Mouse (Mus musculus): ENCODE data around the gene Map1lc3b.
"Not testable (repeated sequence)": the region's sequence is repeated elsewhere in the genome, so short reads cannot be mapped to it uniquely, and the experiment has no call there.

The Map1lc3b gene

DNA sequence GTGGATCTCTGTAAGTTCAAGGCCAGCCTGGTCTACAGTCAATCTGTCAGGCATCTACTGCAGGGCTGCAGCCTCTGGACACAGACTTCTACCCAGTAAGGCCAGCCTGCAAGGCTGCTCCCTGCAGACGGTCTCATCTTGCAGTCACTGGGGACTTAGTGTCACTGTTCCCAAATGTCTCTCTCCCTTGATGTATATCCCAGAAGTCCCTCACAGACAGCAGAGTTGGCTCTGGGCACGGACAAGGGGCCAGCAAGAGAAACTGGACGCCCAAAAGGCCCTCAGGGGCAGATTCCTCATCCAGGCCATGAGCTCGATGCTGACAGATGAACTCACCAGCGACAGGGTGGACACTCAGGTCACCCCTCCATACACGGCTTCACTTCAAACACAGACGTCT lies 18.0 kb upstream of the Map1lc3b start:
- DNase-seq (ENCODE audit: low spot score in 2 of 2): no peak

DNA sequence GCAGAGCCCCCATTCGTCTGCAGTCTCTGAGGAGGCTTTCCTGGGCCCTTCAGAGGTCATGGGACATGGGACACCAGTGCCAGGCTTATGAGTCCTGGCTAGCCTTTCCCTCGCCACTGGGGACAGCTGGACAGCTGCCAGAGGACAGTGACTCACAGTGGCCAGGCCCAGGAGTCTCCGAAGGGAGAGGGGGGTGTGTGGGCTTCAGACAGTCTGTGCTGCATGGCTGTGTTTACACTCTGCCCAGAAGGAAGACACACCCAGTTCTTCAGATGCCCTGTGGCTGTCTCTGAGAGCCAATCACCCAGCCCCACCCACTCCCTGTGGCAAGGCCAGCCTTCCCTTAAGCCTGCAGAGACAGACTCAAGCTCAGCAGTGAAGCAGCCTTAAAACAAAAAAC lies 16.9 kb upstream of the Map1lc3b start:
- no peak for DNase-seq (ENCODE audit: low spot score in 2 of 2)

DNA sequence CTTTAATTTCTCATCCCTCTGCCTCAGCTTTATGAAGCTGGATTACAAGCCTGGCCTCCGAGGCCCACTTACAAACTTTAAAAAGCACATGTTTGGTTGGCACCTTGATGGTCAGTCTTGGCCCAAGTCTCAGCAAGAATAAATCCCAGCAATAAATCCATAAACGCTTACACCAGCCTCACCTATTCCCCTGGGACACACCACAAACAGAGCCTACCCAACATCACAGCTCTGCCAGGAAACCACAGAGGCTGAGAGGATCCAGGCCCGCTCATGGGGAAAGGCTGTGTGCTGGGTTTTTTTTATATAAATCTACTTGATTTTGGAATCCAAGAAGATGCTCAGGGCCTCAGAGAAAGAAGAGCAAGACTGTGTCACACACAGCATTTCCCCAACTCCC lies 14.5 kb upstream of the Map1lc3b start:
- DNase-seq (ENCODE audit: low spot score in 2 of 2): no peak

DNA sequence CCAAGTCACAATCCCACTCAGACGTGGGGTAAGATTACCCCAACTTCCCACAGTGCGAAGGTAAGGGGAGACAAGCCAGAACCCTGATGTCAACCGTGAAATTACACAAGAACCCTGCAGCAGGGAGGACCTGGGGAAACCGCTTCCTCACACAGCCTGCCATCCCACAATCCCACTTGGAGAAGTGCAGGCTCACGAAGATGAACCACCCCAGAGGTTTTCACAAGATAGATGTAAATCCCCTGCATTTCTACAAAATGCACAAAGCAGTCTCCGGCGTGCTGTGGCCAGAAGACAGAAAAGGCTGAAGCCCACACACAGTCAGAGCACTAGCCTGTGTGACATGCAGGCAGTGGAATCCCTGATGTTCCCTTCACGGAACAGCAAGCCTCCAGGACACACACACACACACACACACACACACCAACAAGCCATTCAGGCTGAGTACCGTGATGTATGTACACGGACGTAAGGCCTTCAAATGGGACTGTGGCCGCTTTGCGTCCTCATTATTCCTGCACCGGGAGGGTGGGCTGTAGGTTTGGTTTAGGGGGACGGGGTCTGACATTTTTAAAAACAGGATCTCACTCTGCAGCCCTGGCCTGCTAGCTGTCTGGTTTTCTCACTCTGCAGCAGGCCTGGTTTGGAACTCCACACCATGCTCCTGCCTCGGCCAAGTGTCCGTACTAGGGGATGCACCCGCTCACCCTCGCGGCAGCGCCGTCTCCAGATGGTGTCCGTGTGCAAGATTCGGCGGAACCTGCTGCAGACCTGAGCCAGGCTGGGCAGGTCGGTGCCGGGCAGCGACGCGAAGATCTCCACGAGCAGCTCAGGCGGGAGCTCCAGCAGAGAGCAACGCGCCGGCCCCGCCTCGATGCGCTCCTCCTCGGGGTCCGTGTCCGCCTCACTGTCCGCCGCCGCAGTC lies 12.1 kb upstream of the Map1lc3b start:
- no peak for DNase-seq (ENCODE audit: low spot score in 2 of 2)

DNA sequence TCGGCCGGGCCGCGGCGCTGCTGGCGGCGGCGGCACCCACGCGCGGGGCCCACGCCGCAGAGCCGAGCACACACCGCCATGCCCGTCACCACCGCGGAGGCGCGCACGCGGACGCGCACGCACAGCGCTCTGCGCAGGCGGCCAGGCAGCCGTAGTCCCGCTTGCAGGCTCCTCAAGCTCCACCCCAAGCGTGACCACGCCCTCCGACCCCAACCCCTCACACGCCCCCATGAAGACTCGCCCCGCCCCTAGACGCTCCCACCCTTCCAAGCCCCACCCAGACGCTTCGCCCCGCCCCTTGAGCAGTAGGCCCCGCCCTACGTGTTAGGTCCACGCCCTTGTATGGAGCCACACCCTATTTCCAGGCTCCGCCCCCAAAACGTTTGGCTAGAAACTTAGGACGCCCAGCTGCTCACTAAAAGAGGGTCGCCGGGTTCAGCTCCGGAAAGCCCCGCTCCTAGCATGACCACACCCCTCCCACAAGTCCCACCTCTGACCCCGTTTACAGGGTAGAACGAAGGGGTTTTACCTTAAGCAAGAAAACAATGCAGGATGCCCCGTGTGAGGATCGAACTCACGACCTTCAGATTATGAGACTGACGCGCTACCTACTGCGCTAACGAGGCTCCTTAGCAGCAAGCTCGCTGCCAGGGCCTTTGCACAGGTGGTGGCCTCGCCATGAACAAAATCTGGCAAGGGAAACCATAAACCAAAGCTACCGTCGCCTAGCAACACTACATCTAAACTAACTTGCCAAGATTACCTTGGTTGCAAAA lies 11.3 kb upstream of the Map1lc3b start, which contains the start of gene Fbxo31:
Gene Fbxo31 (minus strand): TSS at position 131 of the 776 bp plus-strand sequence.
- DNase-seq (ENCODE audit: low spot score in 2 of 2): peak; percentile 90

DNA sequence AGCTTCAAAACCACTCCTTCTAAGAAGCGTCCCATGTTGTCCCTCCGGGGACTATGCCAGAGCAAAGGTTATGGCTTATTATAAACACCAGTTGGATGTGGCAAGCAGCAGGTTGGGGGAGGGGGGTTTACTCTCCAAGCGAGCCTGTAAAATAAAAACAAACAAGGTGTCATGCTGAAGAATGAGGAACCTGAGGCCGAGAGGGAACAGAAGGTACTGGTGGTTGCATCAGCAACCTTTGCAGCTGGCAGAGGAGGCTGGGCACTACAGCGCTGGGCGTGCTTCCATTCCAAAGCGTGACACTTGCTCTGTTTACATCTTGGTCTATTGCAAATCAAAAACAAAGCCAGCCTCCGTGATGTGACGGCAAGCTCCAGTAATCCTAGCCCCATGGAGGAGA lies 9.7 kb upstream of the Map1lc3b start:
- DNase-seq (ENCODE audit: low spot score in 2 of 2): no peak

DNA sequence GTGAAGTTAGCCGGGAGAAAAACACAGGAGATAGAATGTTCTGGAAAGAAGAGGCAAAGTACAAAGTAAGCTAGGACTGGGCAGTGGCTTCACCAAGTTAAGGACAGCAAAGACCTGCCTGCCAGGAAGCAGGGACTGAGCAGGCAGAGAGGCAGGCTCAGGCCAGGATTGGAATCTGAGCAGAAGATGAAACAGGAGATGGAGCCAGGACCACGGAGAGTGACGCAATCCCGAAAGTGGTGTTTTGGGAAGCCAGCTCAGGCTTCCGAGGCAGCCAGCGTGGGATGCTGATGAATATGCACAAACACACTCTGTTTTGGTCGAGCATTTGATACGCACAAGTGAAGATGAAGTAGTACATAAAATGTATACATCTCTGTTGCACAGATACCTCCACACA lies 6.5 kb upstream of the Map1lc3b start:
- no peak for DNase-seq (ENCODE audit: low spot score in 2 of 2)

DNA sequence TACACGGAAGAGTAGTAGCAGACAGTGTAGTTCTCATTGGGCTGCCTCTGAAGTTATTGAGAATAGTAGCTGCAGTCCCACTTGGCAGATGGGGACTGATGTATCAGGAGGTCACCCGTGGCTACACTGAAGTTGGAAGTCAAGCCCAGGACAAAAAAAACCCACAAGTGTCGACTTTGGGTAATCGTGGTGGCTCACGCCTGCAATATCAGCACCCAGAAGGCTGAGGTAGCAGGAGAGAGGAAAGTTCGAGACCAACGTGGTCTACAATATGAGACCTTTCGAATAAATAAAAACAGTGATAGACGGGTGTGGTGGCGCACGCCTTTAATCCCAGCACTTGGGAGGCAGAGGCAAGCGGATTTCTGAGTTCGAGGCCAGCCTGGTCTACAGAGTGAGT lies 5.4 kb upstream of the Map1lc3b start:
- DNase-seq (ENCODE audit: low spot score in 2 of 2): no peak

DNA sequence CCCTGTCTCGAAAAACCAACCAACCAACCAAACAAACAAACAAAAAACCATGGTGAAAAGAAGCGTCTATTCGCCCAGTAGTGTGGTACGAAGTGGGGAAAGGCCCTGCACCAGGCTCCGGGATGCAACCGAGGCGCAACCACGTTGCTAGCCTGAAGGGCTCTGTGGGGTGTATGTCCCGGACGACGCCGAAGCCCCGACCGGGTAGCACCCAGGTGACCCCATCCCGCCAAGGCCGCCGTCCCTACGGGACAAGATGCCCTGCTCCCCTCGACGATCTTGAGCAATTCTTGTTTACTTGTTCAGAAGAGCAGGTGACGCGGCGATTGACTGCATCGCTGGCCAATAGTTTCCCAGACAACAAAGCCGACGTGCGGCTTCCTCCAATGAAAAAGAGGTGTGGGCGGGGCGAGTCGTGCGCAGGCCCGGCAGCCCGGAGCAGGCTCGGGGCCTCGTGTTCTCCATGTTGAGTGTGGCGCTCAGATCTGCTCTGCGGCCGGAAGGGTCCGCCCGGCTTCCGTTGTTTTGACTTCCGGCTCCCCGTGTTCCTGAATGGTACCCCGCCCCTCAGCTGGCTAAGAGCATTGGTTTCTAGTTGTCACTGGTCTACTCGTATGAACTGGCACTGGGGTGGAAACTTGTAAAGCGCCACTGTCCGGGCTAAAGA lies 4.9 kb upstream of the Map1lc3b start:
- peak; percentile 100 for DNase-seq (ENCODE audit: low spot score in 2 of 2)

DNA sequence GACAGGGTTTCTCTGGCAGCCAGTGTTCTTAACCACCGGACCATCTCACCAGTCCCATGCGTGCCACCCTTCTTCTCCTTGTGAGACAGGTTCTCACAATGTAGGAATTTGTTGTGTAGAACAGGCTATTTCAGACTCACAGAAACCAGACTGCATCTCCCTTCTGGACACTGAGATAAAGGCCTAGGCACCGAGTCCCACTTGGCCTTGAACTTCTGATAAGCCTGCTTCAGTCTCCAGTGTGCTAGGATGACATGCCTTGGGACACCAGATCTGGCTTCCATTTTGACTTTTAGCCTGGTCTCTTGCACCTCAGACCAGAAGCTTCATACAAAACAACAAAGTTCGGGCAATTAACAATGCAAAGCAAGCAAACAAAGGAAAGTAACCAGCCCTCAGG lies 1.4 kb upstream of the Map1lc3b start:
- DNase-seq (ENCODE audit: low spot score in 2 of 2): no peak

DNA sequence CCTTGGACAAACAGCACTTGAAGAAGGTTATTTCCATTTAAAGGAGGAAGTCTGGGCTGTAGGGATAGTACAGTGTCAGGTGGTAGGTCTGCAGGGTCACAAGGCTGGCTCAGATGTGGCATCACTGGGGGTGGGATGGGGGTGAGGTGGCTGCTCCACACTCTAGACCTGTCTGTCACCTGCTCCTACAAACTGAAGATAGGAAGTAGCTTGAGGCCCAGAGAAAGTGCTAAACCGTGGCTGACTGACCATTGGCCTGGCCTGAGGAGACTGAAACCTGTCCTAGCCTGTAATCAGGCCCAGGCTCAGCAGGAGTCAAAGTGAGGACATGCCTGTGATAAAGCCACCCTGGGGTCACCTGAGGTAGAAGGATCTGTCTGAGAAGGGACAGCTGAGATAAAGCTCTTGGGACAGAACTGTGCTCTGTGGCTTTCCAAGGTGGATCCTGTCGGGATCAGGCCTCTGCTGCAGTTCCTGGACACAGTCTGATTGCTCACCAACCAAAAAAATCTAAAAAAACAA lies 895 bp upstream of the Map1lc3b start:
- no peak for DNase-seq (ENCODE audit: low spot score in 2 of 2)

DNA sequence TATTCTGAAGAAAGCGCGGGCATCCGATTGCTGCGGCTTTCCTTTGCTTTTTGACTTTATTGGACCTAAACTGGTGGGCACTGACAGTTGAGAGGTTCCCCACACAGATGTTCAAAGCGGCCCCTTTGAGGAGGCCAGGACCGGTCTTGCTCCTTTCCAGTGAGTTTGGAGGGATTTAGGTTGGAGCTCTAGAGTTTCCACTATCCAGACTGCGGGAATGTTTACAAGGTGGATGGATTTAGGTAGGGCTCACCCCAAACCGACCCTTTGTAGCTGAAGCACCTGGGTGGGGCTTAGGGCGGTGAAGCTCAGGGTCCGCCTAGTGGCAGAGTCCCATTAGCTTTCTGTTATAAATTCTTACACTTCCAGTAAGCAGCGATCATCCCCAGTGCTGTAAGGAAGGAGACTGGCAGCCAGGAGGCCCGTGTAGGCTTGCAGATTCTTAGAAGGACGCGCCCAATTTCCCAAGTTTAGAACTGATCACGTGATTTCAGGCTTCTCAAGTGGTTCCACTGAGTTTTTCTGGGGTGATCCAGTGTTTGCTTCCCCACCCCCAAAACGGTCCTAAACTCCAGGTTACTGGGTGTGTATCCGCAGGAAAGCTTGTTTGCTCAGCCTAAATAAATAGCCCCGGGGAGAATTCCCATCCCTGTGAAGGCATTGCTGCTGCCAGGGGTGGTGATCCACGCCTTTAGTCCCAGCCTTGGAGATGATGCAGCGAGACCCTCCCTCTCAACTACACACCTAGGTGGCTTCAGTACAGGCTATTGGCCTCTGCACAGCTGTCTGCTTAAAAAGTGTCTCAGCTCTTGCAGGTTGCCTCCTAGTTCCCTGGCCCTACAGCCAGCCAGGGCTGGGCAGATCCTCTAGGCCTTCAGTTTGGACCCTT lies 1.3 kb downstream of the Map1lc3b start:
- no peak for DNase-seq (ENCODE audit: low spot score in 2 of 2)

DNA sequence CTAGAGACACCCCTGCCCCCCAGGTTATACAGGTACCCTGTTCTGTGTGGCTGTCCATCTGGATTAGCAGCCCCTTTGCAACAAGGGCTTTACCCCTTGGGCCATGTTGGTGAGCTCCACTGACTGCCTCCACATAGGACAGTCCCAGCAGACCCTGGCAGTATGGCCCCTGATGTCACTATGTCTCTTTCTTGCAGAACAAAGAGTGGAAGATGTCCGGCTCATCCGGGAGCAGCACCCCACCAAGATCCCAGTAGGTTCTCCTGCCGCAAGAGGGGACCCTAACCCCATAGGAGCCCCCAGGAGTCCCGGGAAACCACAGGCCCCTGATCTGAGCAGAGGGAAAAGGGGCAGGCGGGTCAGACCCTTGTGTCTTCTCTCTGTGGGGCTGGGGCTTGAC lies 3.1 kb downstream of the Map1lc3b start:
- DNase-seq (ENCODE audit: low spot score in 2 of 2): no peak

DNA sequence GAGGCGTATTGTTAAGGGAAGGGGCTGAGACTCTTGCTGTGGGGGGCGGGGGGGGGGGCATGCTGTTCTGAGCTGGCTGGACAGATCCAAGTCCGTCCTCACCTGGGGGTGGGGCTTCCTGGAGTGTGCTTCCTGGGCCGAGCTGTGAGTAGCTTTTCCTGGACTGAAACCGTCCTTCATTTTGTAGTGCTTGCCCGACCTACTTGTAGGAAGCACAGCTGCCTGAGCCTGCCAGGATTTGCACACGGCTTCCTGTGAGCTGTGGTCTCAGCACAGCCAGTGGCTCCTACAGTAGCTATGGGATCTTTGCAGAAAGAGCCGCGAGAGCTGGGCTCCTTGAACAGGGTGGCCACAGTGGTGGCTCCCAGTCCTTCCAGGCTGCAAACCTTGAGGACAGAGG lies 3.8 kb downstream of the Map1lc3b start:
- no peak for DNase-seq (ENCODE audit: low spot score in 2 of 2)

DNA sequence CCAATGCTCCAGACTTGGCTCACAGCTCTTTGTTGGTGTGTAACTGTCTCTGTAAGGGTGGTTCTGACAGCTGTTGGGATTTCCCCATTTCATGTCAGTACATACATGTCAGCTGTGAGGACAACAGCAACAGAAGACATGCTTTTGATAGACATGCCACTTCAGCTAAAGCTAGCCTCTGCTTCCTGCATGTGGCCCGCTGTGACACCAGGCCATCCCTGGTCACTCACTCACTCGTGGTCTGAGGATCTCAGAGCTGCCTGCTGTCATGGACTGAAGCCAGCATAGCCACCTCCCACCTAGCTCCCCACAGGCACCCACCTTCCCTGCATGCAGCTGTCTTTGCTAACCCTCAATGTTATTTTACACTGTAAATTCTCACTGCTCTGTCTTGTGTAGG lies 7.3 kb downstream of the Map1lc3b start:
- DNase-seq (ENCODE audit: low spot score in 2 of 2): not testable (repeated sequence)

DNA sequence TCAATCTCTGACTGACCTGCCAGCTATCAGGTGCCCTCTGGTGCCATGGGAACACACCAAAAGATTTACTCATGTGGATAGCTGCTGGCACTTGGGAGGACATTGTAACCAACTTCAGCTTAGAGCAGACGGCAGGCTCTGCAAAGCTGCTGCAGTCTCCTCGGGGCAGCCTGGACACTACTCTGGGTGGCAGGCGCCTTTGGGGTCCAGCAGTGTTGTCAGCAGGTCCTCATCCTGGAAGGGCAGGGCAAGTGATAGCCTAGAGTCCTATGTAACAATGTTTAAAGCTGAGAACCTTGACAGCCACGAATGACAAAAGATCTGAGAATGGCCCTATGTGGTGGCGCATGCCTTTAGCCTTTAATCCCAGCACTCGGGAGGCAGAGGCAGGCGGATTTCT lies 8.0 kb downstream of the Map1lc3b start:
- DNase-seq (ENCODE audit: low spot score in 2 of 2): no peak

DNA sequence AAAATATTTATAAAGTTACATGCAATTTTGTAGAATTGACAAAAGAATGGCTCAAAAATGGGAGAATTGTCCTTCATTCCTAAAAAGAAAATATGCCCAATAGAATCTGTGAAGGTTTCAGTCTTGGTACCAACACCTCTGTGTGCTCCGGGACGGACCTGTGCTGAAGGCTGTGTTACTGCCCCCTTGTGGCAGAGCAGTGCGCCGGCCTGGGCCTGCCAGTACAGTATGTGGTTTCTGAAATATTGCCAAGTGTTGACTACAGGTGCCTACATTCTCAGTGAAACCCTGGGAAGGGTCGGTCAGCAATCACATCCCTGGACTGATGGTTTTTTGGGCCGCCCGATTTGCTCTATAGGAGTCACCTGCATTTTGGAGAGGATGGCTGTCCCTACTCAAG lies 8.7 kb downstream of the Map1lc3b start:
- DNase-seq (ENCODE audit: low spot score in 2 of 2): peak; percentile 58 to 63

DNA sequence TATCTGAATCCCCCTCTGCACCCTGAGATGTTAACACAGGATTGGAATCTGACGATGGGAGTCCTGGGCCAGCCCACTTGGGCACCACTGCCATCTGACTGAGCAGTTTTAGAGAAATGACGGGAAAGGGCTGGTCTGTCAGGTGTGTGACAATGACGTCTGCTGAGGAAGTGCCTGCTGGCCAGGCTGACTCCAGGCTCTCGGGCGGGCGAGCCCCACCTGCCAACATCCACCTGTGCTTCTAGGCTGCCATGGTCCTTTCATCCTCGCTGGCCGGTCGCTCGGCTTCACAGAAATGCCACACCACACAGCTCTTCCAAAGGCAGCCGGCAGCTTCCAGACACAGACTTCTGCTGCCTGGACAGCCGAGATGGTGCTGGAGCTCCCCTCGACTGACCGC lies 9.7 kb downstream of the Map1lc3b start:
- DNase-seq (ENCODE audit: low spot score in 2 of 2): no peak

DNA sequence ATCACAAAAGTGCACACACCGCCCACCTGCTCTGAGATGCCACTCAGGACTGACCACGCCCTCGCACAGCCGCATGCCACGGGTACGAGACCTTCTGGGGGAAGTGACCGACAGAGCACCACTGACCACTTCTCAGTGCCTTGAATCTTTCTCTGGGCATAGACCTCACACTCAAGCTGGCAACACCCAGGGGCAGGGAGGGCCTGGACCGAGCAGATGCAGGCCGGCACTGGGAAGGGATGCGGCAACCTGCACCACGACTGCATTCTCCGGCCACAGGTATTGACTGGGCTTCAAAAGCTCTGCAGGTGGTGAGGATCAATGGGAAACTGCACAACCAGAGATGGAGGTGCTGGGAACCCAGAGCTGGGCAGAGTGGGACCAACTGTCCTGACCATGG lies 12.2 kb downstream of the Map1lc3b start:
- DNase-seq (ENCODE audit: low spot score in 2 of 2): no peak

DNA sequence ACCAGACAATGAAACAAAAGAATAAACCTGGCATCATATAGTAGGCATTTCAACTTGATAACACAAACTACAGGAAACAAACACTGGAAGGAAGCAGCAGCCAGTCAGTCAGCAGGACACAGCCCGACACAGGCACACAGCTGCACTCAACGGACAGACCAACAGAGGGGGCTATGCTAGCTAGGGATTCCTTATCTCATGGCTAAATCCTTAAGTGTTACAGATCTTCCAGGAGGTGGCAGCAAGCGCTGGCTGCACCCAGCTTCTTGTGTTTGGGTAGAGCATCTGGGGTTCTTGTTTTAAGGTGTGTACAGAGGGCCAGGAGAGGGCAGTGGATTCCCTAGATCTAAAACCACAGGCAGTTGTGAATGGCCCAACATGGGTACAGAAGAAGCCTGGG lies 12.7 kb downstream of the Map1lc3b start:
- peak; percentile 59 to 73 for DNase-seq (ENCODE audit: low spot score in 2 of 2)

DNA sequence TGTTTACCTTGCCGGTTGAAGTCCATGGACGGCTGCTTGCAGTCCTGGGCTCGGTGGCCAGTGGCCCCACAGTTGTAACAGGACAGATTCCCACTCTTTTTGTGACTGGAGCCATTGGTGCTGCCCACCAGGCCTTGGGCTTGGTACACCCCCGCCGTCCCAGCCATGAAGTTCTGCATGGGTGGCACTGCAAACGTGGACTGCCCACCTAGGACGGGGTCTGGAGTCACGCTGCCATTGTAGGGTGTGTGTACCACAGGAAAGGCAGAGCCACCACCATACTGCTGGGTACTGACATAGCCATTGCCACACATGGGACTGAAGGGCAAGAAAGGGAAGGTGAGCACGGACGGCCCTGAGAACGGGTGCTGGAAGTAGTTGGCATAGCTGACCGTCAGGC lies 13.6 kb downstream of the Map1lc3b start:
- DNase-seq (ENCODE audit: low spot score in 2 of 2): no peak
